Mouse (Mus musculus) lung, embryonic 16.5 days (tissue): ENCODE results near the gene Vwf. TPM values are rescaled to one million over a fixed set of nuclear protein-coding genes. Genes with fewer than 3 reads are reported as not detected.
A peak's percentile ranks its signal among the peaks of the same experiment; 100 is the strongest.

ENCODE experiments used
- ATAC-seq: fragments of 200-750 bp; cut with Nextera tagmentation; 2 replicates; pipeline ENCODE4 v1.8.0; 2017; ENCODE audit warnings: low read depth, mild to moderate bottlenecking, moderate library complexity
- H3K27ac ChIP-seq: fragments of 300-500 bp; sonication (generic); 2 replicates; pipeline ENCODE4 v1.5.1; 2014; ENCODE audit warnings: mild to moderate bottlenecking, control low read depth, low read length
- H3K27me3 ChIP-seq: fragments of 300-500 bp; sonication (generic); 2 replicates; pipeline ENCODE4 v1.6.1; 2014; ENCODE audit warnings: low read depth, low read length, mixed read lengths; ENCODE audit not compliant: control insufficient read depth, insufficient read depth
- H3K36me3 ChIP-seq: fragments of 300-500 bp; sonication (generic); 2 replicates; pipeline ENCODE4 v1.6.1; 2014; ENCODE audit warnings: low read length; ENCODE audit not compliant: control insufficient read depth, insufficient read depth
- H3K4me1 ChIP-seq: fragments of 300-500 bp; sonication (generic); replicated peaks from 2 replicates; pipeline ENCODE4 v1.6.1; 2014; ENCODE audit warnings: low read length, mixed read lengths; ENCODE audit not compliant: control insufficient read depth, insufficient read depth
- H3K4me2 ChIP-seq: fragments of 300-500 bp; sonication (generic); 2 replicates; pipeline ENCODE4 v1.6.1; 2014; ENCODE audit warnings: low read depth, low read length, control low read depth
- H3K4me3 ChIP-seq: fragments of 300-500 bp; sonication (generic); 2 replicates; pipeline ENCODE4 v1.5.1; 2014; ENCODE audit warnings: mild to moderate bottlenecking, low read length, control low read depth
- H3K9ac ChIP-seq: fragments of 300-500 bp; sonication (generic); 2 replicates; pipeline ENCODE4 v1.6.1; 2014; ENCODE audit warnings: low read length, control low read depth
- H3K9me3 ChIP-seq: fragments of 300-500 bp; sonication (generic); 2 replicates; pipeline ENCODE4 v1.6.1; 2016; ENCODE audit warnings: low read length; ENCODE audit not compliant: control insufficient read depth
- WGBS: fragments of 180-500 bp; shearing (Covaris S2); extraction: QIAGEN DNeasy Blood & Tissue Kit; methylation state at CpG from one replicate; pipeline ENCODE4 v1.1.7; 2014; 5-methylcytosine and 5-hydroxymethylcytosine counted together
- polyA plus RNA-seq: library from polyadenylated mRNA; unstranded; fragments of >200 nt; fragmentation: Nextera tagmentation; extraction: Ambion mirVana; gene quantifications from 2 replicates; pipeline ENCODE4 v1.2.1, GENCODE M21; 2015

Gene Vwf
- polyA plus RNA-seq, 1 experiment from 2014 or later = 21.6 TPM

GRCm38 (mm10) chr6:125561521-125561920 is 14.9 kb downstream of the Vwf start:
- no peak overlapping the region for H3K4me2 ChIP-seq
- no peaks in the 10 kb centered on the region; the same call in 1 of the 2 replicates for H3K4me1 ChIP-seq
- no peak overlapping the region for H3K9ac ChIP-seq
- no peaks in the 10 kb centered on the region for H3K9me3 ChIP-seq
- H3K27ac ChIP-seq = no peak overlapping the region
- WGBS = 87% methylated on average over 2 of the region's 2 CpGs
- ATAC-seq = no peak
- H3K4me3 ChIP-seq = no peak overlapping the region
- H3K27me3 ChIP-seq = no peaks in the 10 kb centered on the region
- H3K36me3 ChIP-seq = no peaks in the 10 kb centered on the region

GRCm38 (mm10) chr6:125564812-125565281 is 18.3 kb downstream of the Vwf start:
- no peak for ATAC-seq
- Histone ChIP-seq H3K36me3 (no peaks in the 10 kb centered on the region), H3K27me3 (no peaks in the 10 kb centered on the region), H3K9ac (no peak overlapping the region), H3K27ac (no peak overlapping the region), H3K4me3 (no peak overlapping the region), H3K9me3 (no peaks in the 10 kb centered on the region), H3K4me1 (no peaks in the 10 kb centered on the region; the same call in 1 of the 2 replicates), H3K4me2 (no peak overlapping the region)
- 66% methylated on average over 7 of the region's 7 CpGs for WGBS

GRCm38 (mm10) chr6:125565326-125565725 is 18.8 kb downstream of the Vwf start:
- no peak overlapping the region for H3K4me3 ChIP-seq
- no peak for ATAC-seq
- H3K9ac ChIP-seq = no peak overlapping the region
- no peaks in the 10 kb centered on the region for H3K36me3 ChIP-seq
- no peak overlapping the region for H3K4me2 ChIP-seq
- H3K27me3 ChIP-seq = no peaks in the 10 kb centered on the region
- H3K4me1 ChIP-seq = no peaks in the 10 kb centered on the region; the same call in 1 of the 2 replicates
- no peaks in the 10 kb centered on the region for H3K9me3 ChIP-seq
- no peak overlapping the region for H3K27ac ChIP-seq
- 72% methylated on average over 6 of the region's 6 CpGs for WGBS

GRCm38 (mm10) chr6:125566656-125567055 is 20.1 kb downstream of the Vwf start:
- no peak overlapping the region for H3K4me2 ChIP-seq
- no peak overlapping the region for H3K4me3 ChIP-seq
- H3K36me3 ChIP-seq = no peaks in the 10 kb centered on the region
- no peaks in the 10 kb centered on the region for H3K9me3 ChIP-seq
- H3K4me1 ChIP-seq = no peaks in the 10 kb centered on the region; the same call in 1 of the 2 replicates
- no peak overlapping the region for H3K9ac ChIP-seq
- H3K27me3 ChIP-seq = no peaks in the 10 kb centered on the region
- ATAC-seq = no peak
- no peak overlapping the region for H3K27ac ChIP-seq
- WGBS = 84% methylated on average over 3 of the region's 3 CpGs

GRCm38 (mm10) chr6:125568381-125568780 is 21.8 kb downstream of the Vwf start:
- H3K36me3 ChIP-seq = no peaks in the 10 kb centered on the region
- ATAC-seq = no peak
- WGBS = 56% methylated on average over 2 of the region's 2 CpGs
- no peak overlapping the region for H3K4me2 ChIP-seq
- peaks cover 10% of the 10 kb centered on the region for H3K4me1 ChIP-seq
- no peak overlapping the region for H3K27ac ChIP-seq
- no peak overlapping the region for H3K4me3 ChIP-seq
- H3K9me3 ChIP-seq = no peaks in the 10 kb centered on the region
- H3K27me3 ChIP-seq = no peaks in the 10 kb centered on the region
- H3K9ac ChIP-seq = no peak overlapping the region

- H3K4me1 ChIP-seq = peaks cover 18% of the 10 kb centered on the region
- H3K27ac ChIP-seq = peak overlapping the region; percentile 94
- peak overlapping the region; percentile 64 for H3K9ac ChIP-seq
- no peaks in the 10 kb centered on the region for H3K9me3 ChIP-seq
- peak overlapping the region; percentile 66 for H3K4me2 ChIP-seq
- WGBS = 21% methylated on average over 18 of the region's 18 CpGs
- no peaks in the 10 kb centered on the region for H3K36me3 ChIP-seq
- peak; percentile 57 for ATAC-seq
- H3K27me3 ChIP-seq = no peaks in the 10 kb centered on the region
- H3K4me3 ChIP-seq = peak overlapping the region; percentile 49
Measured at GRCm38 (mm10) chr6:125572291-125573188, 26.0 kb downstream of the Vwf start.

GRCm38 (mm10) chr6:125573189-125573928 is 26.8 kb downstream of the Vwf start:
- 3% methylated on average over 14 of the region's 14 CpGs for WGBS

GRCm38 (mm10) chr6:125575080-125575479 is 28.5 kb downstream of the Vwf start:
- 75% methylated on average over 6 of the region's 6 CpGs for WGBS
- Histone ChIP-seq H3K4me2 (no peak overlapping the region), H3K27me3 (no peaks in the 10 kb centered on the region), H3K4me3 (no peak overlapping the region), H3K9me3 (no peaks in the 10 kb centered on the region), H3K27ac (no peak overlapping the region), H3K36me3 (no peaks in the 10 kb centered on the region), H3K4me1 (peaks cover 18% of the 10 kb centered on the region), H3K9ac (no peak overlapping the region)
- ATAC-seq = no peak

More at GRCm38 (mm10) chr6:125573189-125573928, 26.8 kb downstream of the Vwf start:
- Histone ChIP-seq H3K27me3 (no peaks in the 10 kb centered on the region), H3K36me3 (no peaks in the 10 kb centered on the region), H3K27ac (peak overlapping the region; percentile 94), H3K9me3 (no peaks in the 10 kb centered on the region), H3K4me3 (peak overlapping the region; percentile 49), H3K9ac (peak overlapping the region; percentile 64), H3K4me2 (peak overlapping the region; percentile 66), H3K4me1 (peaks cover 18% of the 10 kb centered on the region)
- peak; percentile 98 for ATAC-seq

GRCm38 (mm10) chr6:125577301-125577700 is 30.7 kb downstream of the Vwf start:
- Histone ChIP-seq H3K27ac (no peak overlapping the region), H3K4me1 (peaks cover 16% of the 10 kb centered on the region), H3K36me3 (no peaks in the 10 kb centered on the region), H3K4me2 (no peak overlapping the region), H3K9me3 (no peaks in the 10 kb centered on the region), H3K4me3 (no peak overlapping the region), H3K9ac (no peak overlapping the region), H3K27me3 (no peaks in the 10 kb centered on the region)
- ATAC-seq = no peak
- WGBS = 62% methylated on average over 9 of the region's 9 CpGs
